Mouse (Mus musculus) G1E (cell line): ENCODE data around the gene Ift52. TPM values are rescaled to one million over a fixed set of nuclear protein-coding genes. Genes with fewer than 3 reads are reported as not detected.
"Not testable (repeated sequence)": the region's sequence is repeated elsewhere in the genome, so short reads cannot be mapped to it uniquely, and the experiment has no call there.

ENCODE experiments used
- ATAC-seq: 2 replicates; pipeline ENCODE4 v1.8.0; 2016; ENCODE audit warnings: mild to moderate bottlenecking; ENCODE audit not compliant: insufficient number of reproducible peaks, poor library complexity, low FRiP score, severe bottlenecking; ENCODE audit errors: extremely low read depth
- DNase-seq: peaks from one replicate; pipeline ENCODE4 v3.0.0; 2012; ENCODE audit warnings: low spot score
- H3K27me3 ChIP-seq: 2 replicates; pipeline ENCODE4 v1.6.1; 2012; ENCODE audit warnings: mild to moderate bottlenecking, low read length, inconsistent platforms; ENCODE audit not compliant: insufficient read depth
- H3K36me3 ChIP-seq: replicated peaks from 2 replicates; pipeline ENCODE3; 2012; ENCODE audit warnings: mild to moderate bottlenecking, inconsistent platforms
- H3K4me1 ChIP-seq: 2 replicates; pipeline ENCODE4 v1.6.1; 2012; ENCODE audit warnings: low read depth, low read length, inconsistent platforms, mixed read lengths; ENCODE audit not compliant: insufficient read depth
- H3K4me3 ChIP-seq: 2 replicates; pipeline ENCODE4 v1.5.1; 2012; ENCODE audit warnings: low read depth, mild to moderate bottlenecking, inconsistent platforms, low read length, moderate library complexity, mixed read lengths
- H3K9me3 ChIP-seq: replicated peaks from 2 replicates; pipeline ENCODE4 v1.6.1; 2012; ENCODE audit warnings: inconsistent platforms
- CTCF ChIP-seq: IDR thresholded peaks from 2 replicates; pipeline ENCODE4 v1.5.1; 2012; ENCODE audit warnings: low read depth, low read length, inconsistent platforms, mixed read lengths
- GATA1 ChIP-seq: IDR thresholded peaks from 2 replicates; pipeline ENCODE4 v1.6.1; 2012; ENCODE audit warnings: borderline replicate concordance, low read length, inconsistent platforms, mixed read lengths
- GATA2 ChIP-seq: IDR thresholded peaks from 2 replicates; pipeline ENCODE4 v1.6.1; 2012; ENCODE audit warnings: low read depth, low read length, inconsistent platforms, borderline replicate concordance
- POLR2AphosphoS5 ChIP-seq: IDR thresholded peaks from 2 replicates; pipeline ENCODE4 v1.6.1; 2012; ENCODE audit warnings: low read depth, low read length, inconsistent platforms; ENCODE audit not compliant: insufficient replicate concordance
- TAL1 ChIP-seq: conservative IDR thresholded peaks from 2 replicates; pipeline ENCODE4 v1.6.1; 2012; ENCODE audit warnings: low read depth, low read length, inconsistent platforms, mixed read lengths
- polyA plus RNA-seq: library from polyadenylated mRNA; stranded (reverse); fragments of >175 nt; gene quantifications from 2 replicates; pipeline ENCODE4 v1.2.3, GENCODE M21; 2012
- total RNA-seq, 2 experiments: library from RNA; stranded (forward) in 1 of 2; stranded (reverse) in 1 of 2; fragments of 200-1000 nt in 1 of 2; fragments of >200 nt in 1 of 2; fragmentation: Nextera tagmentation in 1 of 2; gene quantifications; 2 replicates each; pipeline ENCODE4 v1.2.3; 2014 to 2017

The Ift52 gene
- total and polyA plus RNA-seq, 3 experiments = 6.4 to 40.9 (median 27.8) TPM

GRCm38 (mm10) chr2:163055715-163056114 is 38.6 kb downstream of the Ift52 start:
- peaks cover 52% of the 10 kb centered on the region for H3K4me1 ChIP-seq

GRCm38 (mm10) chr2:163056584-163056983 is 39.4 kb downstream of the Ift52 start:
- DNase-seq (no peak), ATAC-seq (no peak)
- TF ChIP-seq POLR2AphosphoS5 (no peak), CTCF (no peak), GATA2 (no peak), TAL1 (no peak), GATA1 (no peak)
- H3K4me1 ChIP-seq = peaks cover 61% of the 10 kb centered on the region
- H3K4me3 ChIP-seq = peak overlapping the region; percentile 42; the same call in 1 of the 2 replicates
- H3K9me3 ChIP-seq = no peaks in the 10 kb centered on the region
- H3K36me3 ChIP-seq = peaks cover 55% of the 10 kb centered on the region
- H3K27me3 ChIP-seq = no peaks in the 10 kb centered on the region

More at GRCm38 (mm10) chr2:163055715-163056114, 38.6 kb downstream of the Ift52 start:
- no peaks in the 10 kb centered on the region for H3K9me3 ChIP-seq
- H3K4me3 ChIP-seq = peak overlapping the region; percentile 84
- peak; percentile 18 for DNase-seq
- TF ChIP-seq CTCF = no peak
- 0 out of 2 replicates have a peak, but pooled peaks have one; percentile 5 for ATAC-seq
- no peaks in the 10 kb centered on the region for H3K27me3 ChIP-seq
- peaks cover 49% of the 10 kb centered on the region for H3K36me3 ChIP-seq

GRCm38 (mm10) chr2:163058981-163059380 is 41.8 kb downstream of the Ift52 start:
- ATAC-seq, H3K4me3 ChIP-seq, DNase-seq, H3K27me3 ChIP-seq, H3K9me3 ChIP-seq: not testable (repeated sequence)
- Histone ChIP-seq H3K36me3 (peaks cover 71% of the 10 kb centered on the region), H3K4me1 (peaks cover 62% of the 10 kb centered on the region)

- no peak for ATAC-seq
- peaks cover 87% of the 10 kb centered on the region for H3K36me3 ChIP-seq
Observed at GRCm38 (mm10) chr2:163060630-163061029, 43.5 kb downstream of the Ift52 start.

GRCm38 (mm10) chr2:163061203-163062118 is 44.3 kb downstream of the Ift52 start:
- H3K36me3 ChIP-seq = peaks cover 90% of the 10 kb centered on the region
- peak overlapping the region; percentile 27; the same call in 1 of the 2 replicates for H3K4me3 ChIP-seq
- DNase-seq (peak; percentile 56), ATAC-seq (peak; percentile 82)
- H3K9me3 ChIP-seq = no peaks in the 10 kb centered on the region
- H3K27me3 ChIP-seq = no peaks in the 10 kb centered on the region
- TF ChIP-seq CTCF = no peak
- no peak for TF ChIP-seq POLR2AphosphoS5
- TF ChIP-seq GATA2 = no peak
- TF ChIP-seq GATA1 = no peak
- TF ChIP-seq TAL1 = no peak
- H3K4me1 ChIP-seq = peaks cover 52% of the 10 kb centered on the region

More at GRCm38 (mm10) chr2:163060630-163061029, 43.5 kb downstream of the Ift52 start:
- no peaks in the 10 kb centered on the region for H3K27me3 ChIP-seq
- no peak overlapping the region for H3K4me3 ChIP-seq
- no peak for DNase-seq
- peaks cover 55% of the 10 kb centered on the region for H3K4me1 ChIP-seq
- TF ChIP-seq GATA1 (no peak), GATA2 (no peak)
- no peaks in the 10 kb centered on the region for H3K9me3 ChIP-seq

- no peak for DNase-seq
- TF ChIP-seq TAL1 (no peak), CTCF (no peak), POLR2AphosphoS5 (no peak)
- Histone ChIP-seq H3K27me3 (no peaks in the 10 kb centered on the region), H3K9me3 (no peaks in the 10 kb centered on the region), H3K36me3 (peaks cover 90% of the 10 kb centered on the region), H3K4me1 (peaks cover 45% of the 10 kb centered on the region), H3K4me3 (no peak overlapping the region)
- ATAC-seq = no peak
Observed at GRCm38 (mm10) chr2:163062119-163062508, 45.0 kb downstream of the Ift52 start.

- peaks cover 14% of the 10 kb centered on the region for H3K4me1 ChIP-seq
- ATAC-seq = no peak
- no peaks in the 10 kb centered on the region for H3K27me3 ChIP-seq
- H3K4me3 ChIP-seq = no peak overlapping the region
- TF ChIP-seq GATA2 (no peak), CTCF (no peak), GATA1 (no peak), TAL1 (no peak), POLR2AphosphoS5 (no peak)
- no peaks in the 10 kb centered on the region for H3K9me3 ChIP-seq
- DNase-seq = no peak
- peaks cover 95% of the 10 kb centered on the region for H3K36me3 ChIP-seq
Observed at GRCm38 (mm10) chr2:163066326-163066725, 49.2 kb downstream of the Ift52 start.
